Mouse (Mus musculus): Measurements from ENCODE around the gene Vwf. TPM values are rescaled to one million over a fixed set of nuclear protein-coding genes. Genes with fewer than 3 reads are reported as not detected.

The Vwf gene
- total RNA-seq, 4 experiments from 2014 or later = 13.4 to 20.8 (median 15.4) TPM

DNA sequence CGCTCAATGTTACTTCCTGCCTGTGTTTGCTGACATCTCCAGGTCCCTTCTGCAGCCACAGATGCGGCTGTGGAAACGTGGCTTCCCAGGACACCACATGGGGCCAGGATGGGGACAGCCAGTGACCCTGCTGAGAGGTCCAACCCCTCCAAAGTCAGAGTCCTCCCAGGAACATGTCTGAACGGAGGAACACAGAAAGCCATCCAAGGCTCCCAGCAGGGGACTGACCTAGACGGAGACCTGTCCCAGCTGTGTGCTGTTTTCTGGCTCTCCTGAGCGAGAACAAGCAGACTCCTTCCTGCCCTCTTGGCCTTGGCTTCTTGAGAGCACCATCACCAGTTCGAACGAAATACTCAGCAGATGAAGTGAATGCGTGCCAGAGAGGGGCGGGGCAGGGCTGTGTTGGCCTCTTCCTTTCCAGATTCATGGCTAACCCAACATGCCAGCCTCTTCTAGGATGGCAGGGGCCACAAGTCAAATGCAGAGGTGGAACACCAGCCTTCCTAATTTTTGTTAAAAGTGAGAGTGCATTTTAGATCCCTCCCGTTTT lies 183.5 kb downstream of the Vwf start:
- DNase-seq (ENCODE audit: low spot score in 2 of 2) = no peak

Other genes starting within 250 kb of the Vwf start
- gene Ltbr, start 232.9 kb upstream of the Vwf start, total RNA-seq (2022) = 10 to 100 TPM; 14.7 to 19.7 (median 19.3) TPM
- under 1 TPM; 0.17 to 0.19 (median 0.17) TPM for gene Scnn1a, start 226.1 kb upstream of the Vwf start, total RNA-seq (2022)
- 10 to 100 TPM; 13.1 to 22.3 (median 16.3) TPM for gene Tnfrsf1a, start 197.4 kb upstream of the Vwf start, total RNA-seq (2022)
- gene Plekhg6, start 166.0 kb upstream of the Vwf start, total RNA-seq (2022) = not detected
- 10 to 100 TPM; 10.5 to 19.3 (median 15.0) TPM for gene Cd9, start 52.0 kb upstream of the Vwf start, total RNA-seq (2022)
- under 1 TPM in 1 of 4 experiments, not detected in 3; 0.08 TPM for gene Ano2, start 143.6 kb downstream of the Vwf start, total RNA-seq (2022)